Mouse (Mus musculus) bone marrow macrophage, adult 2 months (primary cell): ENCODE measurements at regions not wholly inside any gene's neighbourhood (a gene's known extent, or its start where the extent isn't known, plus 50 kb on each side); places are given as distances from the start of the nearest gene placed in this dataset.

Experiments
- CTCF ChIP-seq: IDR thresholded peaks from 2 replicates; pipeline ENCODE4 v1.5.1; 2012; ENCODE audit warnings: low read depth, mild to moderate bottlenecking, low read length, moderate library complexity
- POLR2A ChIP-seq: IDR thresholded peaks from 2 replicates; pipeline ENCODE4 v1.6.1; 2012; ENCODE audit warnings: mild to moderate bottlenecking, low read depth, low read length, borderline replicate concordance

GRCm38 (mm10) chr3:149625066-149625465 is 634.7 kb upstream of the Adgrl2 start:
- no peak for TF ChIP-seq CTCF
- TF ChIP-seq POLR2A = no peak
